ENCODE assay signal across 9 mouse cellular contexts in the genomic region with DNA sequence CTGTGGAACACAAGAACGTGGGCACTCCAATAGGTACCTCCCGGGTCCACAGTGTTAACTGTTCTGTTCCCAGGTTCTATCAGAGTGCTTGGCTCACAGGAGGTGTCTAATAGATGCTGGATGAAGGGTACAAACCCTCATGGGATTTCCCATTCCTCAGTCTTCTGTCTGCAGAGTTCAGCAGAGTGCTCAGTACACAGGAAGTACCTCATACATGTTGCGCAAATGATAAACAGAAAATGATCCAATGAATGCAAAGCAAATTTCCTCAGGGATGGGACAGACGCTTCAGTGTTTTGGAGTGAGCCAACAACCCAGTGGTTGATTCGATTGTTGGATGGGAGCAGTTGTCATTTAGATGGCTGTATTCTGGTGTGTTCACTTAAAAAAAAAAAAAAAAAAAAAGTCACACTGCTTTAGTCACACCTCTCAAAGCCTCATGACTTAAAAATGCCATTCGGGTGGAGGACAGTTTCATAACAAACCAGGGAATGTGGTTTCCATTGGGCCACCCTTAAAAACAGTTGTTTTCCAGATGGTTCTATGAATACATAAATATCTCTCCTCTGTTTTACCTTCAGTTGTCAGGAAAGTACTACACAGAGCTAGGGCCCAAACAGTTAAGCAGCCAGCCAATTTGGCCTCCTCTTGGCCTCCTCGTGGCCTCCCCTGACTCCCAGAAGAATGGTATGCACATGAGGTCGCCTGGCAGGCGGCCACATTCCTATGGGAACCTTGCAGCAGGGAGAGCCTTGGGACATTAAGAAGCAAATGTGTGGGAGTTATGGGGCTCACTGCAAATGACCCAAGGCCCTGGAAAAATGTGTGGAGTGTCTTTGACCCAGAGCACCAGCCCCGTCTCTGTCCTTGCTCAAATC.
DNase-seq lines count a peak whose midpoint lies in the region; ATAC-seq lines count a peak whose summit lies in the region.
"Had no signal": no experiment of that assay in that cellular context is flagged by ENCODE, and none has a peak within 500 bp of the region (broad histone marks: within the 10 kb centered on the region; RNA-seq: fewer than 3 reads in every experiment).

No protein-coding gene starts in this region.

- H3K4me2 ChIP-seq in hindbrain, embryonic 13.5 days: no peak overlapping the region

- H3K36me3 ChIP-seq in hindbrain, embryonic 13.5 days: no peaks in the 10 kb centered on the region

- no peak overlapping the region for H3K9ac ChIP-seq in hindbrain, embryonic 13.5 days

- no peak overlapping the region for H3K4me3 ChIP-seq in hindbrain, embryonic 13.5 days

- no peaks in the 10 kb centered on the region for H3K9me3 ChIP-seq in hindbrain, embryonic 13.5 days

- ATAC-seq in hindbrain, embryonic 13.5 days (ENCODE audit: low FRiP score): no peak

- H3K4me1 ChIP-seq in hindbrain, embryonic 13.5 days (replicated peaks): no peaks in the 10 kb centered on the region

- DNase-seq in urinary bladder, postnatal 14 days (ENCODE audit: low spot score): peak; percentile 33
- no peak for DNase-seq in urinary bladder, adult 2 months (ENCODE audit: low spot score)
- peak; percentile 35 to 59 for DNase-seq in gastrocnemius, postnatal 4 days (ENCODE audit: low spot score in 2 of 2)
- peak; percentile 81 to 89 for DNase-seq in kidney, postnatal 4 days
- DNase-seq in testis, postnatal 14 days (ENCODE audit: low spot score): peak; percentile 55
- no peak for DNase-seq in cerebellum, adult 8-10 months
- no peak for DNase-seq in thymus, postnatal 0 days (ENCODE audit: low spot score)

- H3K27me3 ChIP-seq in hindbrain, embryonic 13.5 days: no peaks in the 10 kb centered on the region

- no peak overlapping the region for H3K27ac ChIP-seq in hindbrain, embryonic 13.5 days
- H3K27ac ChIP-seq: macrophage had no signal

- WGBS in hindbrain, embryonic 13.5 days: 66% methylated on average over 10 of the region's 10 CpGs

Comparison
In these comparisons a context has a peak if more than half of its experiments do, and no peak if none do; other contexts are left out.
1. DNase-seq: peak in urinary bladder, postnatal 14 days (single experiment), gastrocnemius, postnatal 4 days (2 of 2), kidney, postnatal 4 days (2 of 2) and testis, postnatal 14 days (single experiment); none in urinary bladder, adult 2 months (single experiment), cerebellum, adult 8-10 months (single experiment) and thymus, postnatal 0 days (single experiment).